In the genomic region with DNA sequence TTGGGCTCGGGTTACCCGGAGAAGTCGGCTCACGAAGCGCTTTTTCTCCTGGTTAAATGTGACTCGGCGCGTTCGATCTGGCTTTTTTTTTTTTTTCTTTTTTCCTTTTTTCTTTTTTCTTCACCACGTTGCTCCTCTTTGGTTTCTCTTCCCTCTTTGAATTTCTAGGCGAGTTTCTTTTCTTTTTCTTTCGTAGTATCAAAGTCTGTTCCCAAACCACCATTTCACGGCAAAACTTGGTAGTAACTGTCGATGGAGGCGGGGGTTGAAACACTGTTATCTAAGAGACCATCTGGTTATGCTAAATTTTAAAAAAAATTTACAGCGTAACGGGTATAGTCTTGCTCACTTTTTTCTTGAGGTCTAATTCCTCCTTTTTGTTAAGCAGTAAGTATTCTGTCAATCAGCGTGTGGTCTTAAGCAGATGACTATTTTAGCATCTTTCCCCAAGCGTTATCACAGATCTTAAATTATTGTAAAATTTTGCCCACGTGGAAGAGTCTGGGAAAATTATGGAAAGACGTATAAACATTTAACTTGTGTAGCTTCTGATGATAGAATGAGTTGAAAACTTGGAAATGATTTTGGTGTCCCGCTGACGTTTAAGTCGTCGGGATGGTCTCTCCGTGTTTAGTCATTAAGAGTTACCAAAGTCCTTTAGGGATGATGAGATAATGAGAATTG, we compare ENCODE assay signal across 8 mouse cellular contexts. TPM values are rescaled to one million over a fixed set of nuclear protein-coding genes. Genes with fewer than 3 reads are reported as not detected.
A peak's percentile ranks its signal among the peaks of the same experiment; 100 is the strongest.
DNase-seq lines count a peak whose midpoint lies in the region; ATAC-seq and TF ChIP-seq lines count a peak whose summit lies in the region.

No protein-coding gene starts in this region.

- H3K27ac ChIP-seq in kidney, adult 2 months (ENCODE audit: insufficient read depth, low read depth, low read length) = peak overlapping the region; percentile 91
- peak overlapping the region; percentile 95 for H3K27ac ChIP-seq in forebrain, embryonic 16.5 days (ENCODE audit: low read length)
- H3K27ac ChIP-seq in liver, postnatal 0 days (ENCODE audit: low read depth) = peak overlapping the region; percentile 99

- DNase-seq in kidney, adult 2 months = no peak
- DNase-seq in kidney, postnatal 36 days = no peak
- peak; percentile 19 for DNase-seq in MN1 (ENCODE audit: low spot score)
- no peak for DNase-seq in liver, postnatal 0 days
- DNase-seq in yolk sac, embryonic 10.5 days (ENCODE audit: low spot score) = no peak
- no peak for DNase-seq in right cerebral cortex, postnatal 14 days
- DNase-seq in ovary, postnatal 10 days (ENCODE audit: low spot score) = no peak

- peaks cover 5% of the 10 kb centered on the region; the same call in 1 of the 2 replicates for H3K4me1 ChIP-seq in kidney, adult 2 months (ENCODE audit: control insufficient read depth, insufficient read depth, low read length)
- peaks cover 17% of the 10 kb centered on the region for H3K4me1 ChIP-seq in forebrain, embryonic 16.5 days (replicated peaks; ENCODE audit: control insufficient read depth, insufficient read depth, low read length)
- H3K4me1 ChIP-seq in liver, postnatal 0 days (ENCODE audit: insufficient read depth) = peaks cover 23% of the 10 kb centered on the region

- TF ChIP-seq CTCF in kidney, adult 2 months (conservative IDR thresholded peaks at IDR 0.05; ENCODE audit: insufficient read depth, insufficient read length, low read depth, low read length) = no peak
- no peak for TF ChIP-seq CTCF in liver, postnatal 0 days (IDR thresholded peaks at IDR 0.05; ENCODE audit: low read depth)

- peak overlapping the region; percentile 92 for H3K9ac ChIP-seq in forebrain, embryonic 16.5 days (replicated peaks; ENCODE audit: low read depth, low read length)
- peak overlapping the region; percentile 95 for H3K9ac ChIP-seq in liver, postnatal 0 days (replicated peaks)

- under 1% methylated on average over 26 of the region's 26 CpGs for WGBS in kidney, adult 2 months
- under 1% methylated on average over 26 of the region's 26 CpGs for WGBS in forebrain, embryonic 16.5 days
- WGBS in liver, postnatal 0 days (ENCODE audit: insufficient replicate concordance) = 1% methylated on average over 26 of the region's 26 CpGs

- peak; percentile 67 for TF ChIP-seq EP300 in liver, postnatal 0 days (IDR thresholded peaks at IDR 0.05; ENCODE audit: low read depth)

- no peaks in the 10 kb centered on the region for H3K9me3 ChIP-seq in forebrain, embryonic 16.5 days (ENCODE audit: control insufficient read depth, low read length)
- no peaks in the 10 kb centered on the region for H3K9me3 ChIP-seq in liver, postnatal 0 days (ENCODE audit: low read length)

- H3K36me3 ChIP-seq in kidney, adult 2 months (ENCODE audit: control insufficient read depth, insufficient read depth, low read length) = no peaks in the 10 kb centered on the region; the same call in 1 of the 2 replicates
- no peaks in the 10 kb centered on the region for H3K36me3 ChIP-seq in forebrain, embryonic 16.5 days (ENCODE audit: control insufficient read depth, insufficient read depth)
- H3K36me3 ChIP-seq in liver, postnatal 0 days (replicated peaks; ENCODE audit: insufficient read depth, low read length) = 0 out of 2 replicates have a peak, but pooled peaks cover 3% of the 10 kb centered on the region

- H3K4me2 ChIP-seq in forebrain, embryonic 16.5 days (ENCODE audit: low read length) = peak overlapping the region; percentile 83
- peak overlapping the region; percentile 82 for H3K4me2 ChIP-seq in liver, postnatal 0 days (ENCODE audit: low read depth, low read length)

- TF ChIP-seq POLR2A in kidney, adult 2 months (IDR thresholded peaks at IDR 0.05; ENCODE audit: low read depth, low read length) = no peak

- no peaks in the 10 kb centered on the region for H3K27me3 ChIP-seq in kidney, adult 2 months (replicated peaks; ENCODE audit: control insufficient read depth, insufficient read depth, low read length)
- no peaks in the 10 kb centered on the region for H3K27me3 ChIP-seq in forebrain, embryonic 16.5 days (replicated peaks; ENCODE audit: control insufficient read depth, insufficient read depth, low read length)
- H3K27me3 ChIP-seq in liver, postnatal 0 days (ENCODE audit: insufficient read depth, low read length) = no peaks in the 10 kb centered on the region

- peak overlapping the region; percentile 99 for H3K4me3 ChIP-seq in kidney, adult 2 months (ENCODE audit: insufficient read depth, low read depth, low read length)
- H3K4me3 ChIP-seq in forebrain, embryonic 16.5 days (replicated peaks; ENCODE audit: low read length) = peak overlapping the region; percentile 96
- H3K4me3 ChIP-seq in liver, postnatal 0 days (ENCODE audit: low read depth, low read length) = peak overlapping the region; percentile 92

- no peak for ATAC-seq in forebrain, embryonic 16.5 days
- ATAC-seq in liver, postnatal 0 days = no peak

RNA-seq across cellular contexts. Expression of gene Btaf1, which starts 0.8 kb away (rescaled TPM):
- 4.5 and 5.1 TPM in 2 replicates for polyA plus RNA-seq in kidney, adult 2 months (2012; rRNA removed)
- 12.3 TPM in 2 replicates for polyA plus RNA-seq in forebrain, embryonic 16.5 days (2015; fragmentation: Nextera tagmentation; extraction: Ambion mirVana)
- polyA plus RNA-seq in liver, postnatal 0 days (2015; fragmentation: Nextera tagmentation; extraction: Ambion mirVana) = 2.9 and 3.7 TPM in 2 replicates

RNA-seq across cellular contexts. Expression of gene Fgfbp3, which starts 7.3 kb away (rescaled TPM):
- 2.1 and 3.5 TPM in 2 replicates for polyA plus RNA-seq in kidney, adult 2 months (2012; rRNA removed)
- polyA plus RNA-seq in forebrain, embryonic 16.5 days (2015; fragmentation: Nextera tagmentation; extraction: Ambion mirVana) = 26.3 and 29.3 TPM in 2 replicates
- 1.0 and 1.2 TPM in 2 replicates for polyA plus RNA-seq in liver, postnatal 0 days (2015; fragmentation: Nextera tagmentation; extraction: Ambion mirVana)
